Mouse (Mus musculus) ES-E14 (cell line): ENCODE measurements around the gene Dtd1.

Experiments
- CHD2 ChIP-seq: IDR thresholded peaks from 2 replicates; pipeline ENCODE4 v1.6.1; 2014; ENCODE audit warnings: mild to moderate bottlenecking, low read depth, low read length, inconsistent platforms
- HCFC1 ChIP-seq: IDR thresholded peaks from 2 replicates; pipeline ENCODE4 v1.6.1; 2012; ENCODE audit warnings: low read length, inconsistent platforms, borderline replicate concordance; ENCODE audit not compliant: insufficient read depth
- MAFK ChIP-seq: IDR thresholded peaks from 2 replicates; pipeline ENCODE4 v1.6.1; 2014; ENCODE audit warnings: mild to moderate bottlenecking, low read depth, low read length, inconsistent platforms; ENCODE audit not compliant: insufficient read depth
- ZC3H11A ChIP-seq: IDR thresholded peaks from 2 replicates; pipeline ENCODE4 v1.6.1; 2012; ENCODE audit warnings: low read depth, mild to moderate bottlenecking, inconsistent platforms, low read length, borderline replicate concordance
- ZNF384 ChIP-seq: IDR thresholded peaks from 2 replicates; pipeline ENCODE4 v1.6.1; 2012; ENCODE audit warnings: low read depth, low read length, inconsistent platforms

DNA sequence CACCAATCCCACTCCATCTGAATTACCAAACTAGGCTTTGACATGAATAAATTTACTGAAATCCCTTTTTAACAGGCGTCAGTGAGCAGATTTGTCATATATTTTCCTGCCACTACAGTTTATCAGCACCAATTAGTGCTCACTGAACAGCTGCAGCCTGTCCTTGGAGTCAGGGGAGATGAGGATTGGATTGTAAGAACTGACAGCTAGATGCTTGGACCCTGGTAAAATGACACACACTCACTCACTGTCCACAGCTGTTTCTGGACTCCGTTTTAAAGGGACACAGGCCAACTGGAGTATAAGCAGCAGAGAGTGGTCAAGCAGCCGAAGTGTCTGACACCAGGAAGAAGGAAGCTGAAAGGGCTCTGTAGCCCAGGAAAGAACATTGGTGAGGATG is 169.9 kb downstream of the Dtd1 start:
- TF ChIP-seq CHD2 (no peak), ZNF384 (no peak), HCFC1 (no peak), ZC3H11A (no peak), MAFK (no peak)
